Mouse (Mus musculus): ENCODE measurements around the gene Stpg1. TPM values are rescaled to one million over a fixed set of nuclear protein-coding genes. Genes with fewer than 3 reads are reported as not detected.

Gene Stpg1
- 0.47 and 1.4 TPM in 2 replicates for polyA plus RNA-seq (2021; fragmentation: Nextera tagmentation)
- long read RNA-seq, experiment 1, partial matches to known transcripts: 2 of 4 reads
- long read RNA-seq, experiment 1, other reads (novel, unspliced or antisense): 2 of 4 reads
- long read RNA-seq, experiment 2: 0 reads

DNA sequence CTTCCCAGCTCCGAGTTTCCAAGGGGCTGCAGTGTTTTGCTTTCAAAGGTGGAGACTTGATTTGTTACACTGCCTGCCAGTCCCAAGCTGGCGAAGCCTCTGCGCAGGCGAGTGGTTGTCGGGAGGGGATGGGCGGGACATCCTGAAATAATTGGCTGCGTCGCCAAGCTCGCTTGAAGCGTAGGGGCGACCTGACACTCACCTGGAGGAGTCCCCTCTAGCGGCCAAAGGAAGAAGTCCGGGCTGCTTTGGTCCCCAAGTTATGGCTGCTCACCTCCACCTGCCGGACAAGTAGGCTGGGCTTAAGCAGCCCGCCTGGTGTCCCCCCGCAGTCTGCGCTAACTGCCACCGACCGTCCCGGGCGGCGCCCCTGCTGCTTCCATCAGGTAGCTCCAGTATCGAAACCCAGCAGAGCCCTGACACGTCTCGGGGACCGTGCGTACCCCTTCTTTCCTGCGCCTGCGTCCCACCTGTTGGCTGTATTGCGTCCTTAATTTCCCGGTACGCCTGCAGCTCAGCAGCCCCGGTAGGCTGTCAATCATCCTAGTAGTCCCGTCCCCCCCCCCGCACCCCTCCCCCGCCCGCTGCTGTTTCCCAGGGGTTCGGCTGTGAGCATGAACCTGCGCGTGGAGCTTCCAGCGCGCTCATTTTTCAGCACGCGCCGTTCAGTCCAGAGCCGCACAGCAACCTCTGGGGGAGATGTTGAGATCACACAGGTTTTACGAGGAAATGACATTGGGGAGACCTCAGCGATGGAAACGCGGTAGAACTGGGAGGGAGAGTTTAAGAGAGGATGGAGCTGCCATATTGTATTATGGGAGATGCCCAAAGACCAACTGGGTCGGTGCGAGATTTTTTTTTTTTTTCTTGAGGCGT is at the start of gene Stpg1, which contains the start of gene Nipal3:
TSS of gene Stpg1 (plus strand) at position 270 of the 876 bp plus-strand sequence.
TSS of gene Nipal3 (minus strand) at position 518 of the 876 bp plus-strand sequence.

GRCm38 (mm10) chr4:135573251-135573808 is 78.7 kb downstream of the Stpg1 start, which contains the start of gene Grhl3:
TSS of gene Grhl3 (minus strand) at chr4:135573630.

Other genes with a start within 250 kb of the Stpg1 start
- 22.8 and 31.7 TPM in 2 replicates for gene Clic4, start 222.0 kb upstream of the Stpg1 start, polyA plus RNA-seq (2021; fragmentation: Nextera tagmentation)
- gene Srrm1, start 141.5 kb upstream of the Stpg1 start, polyA plus RNA-seq (2021; fragmentation: Nextera tagmentation): 57.1 and 70.6 TPM in 2 replicates
- 0.85 and 0.86 TPM in 2 replicates for gene Ncmap, start 96.6 kb upstream of the Stpg1 start, polyA plus RNA-seq (2021; fragmentation: Nextera tagmentation)
- 12.9 and 16.2 TPM in 2 replicates for gene Rcan3, start 60.9 kb upstream of the Stpg1 start, polyA plus RNA-seq (2021; fragmentation: Nextera tagmentation)
- 15.4 and 15.9 TPM in 2 replicates for gene Nipal3, start 248 bp downstream of the Stpg1 start, polyA plus RNA-seq (2021; fragmentation: Nextera tagmentation)
- 0.35 and 0.48 TPM in 2 replicates for gene Grhl3, start 78.8 kb downstream of the Stpg1 start, polyA plus RNA-seq (2021; fragmentation: Nextera tagmentation)
- gene Ifnlr1, start 191.5 kb downstream of the Stpg1 start, polyA plus RNA-seq (2021; fragmentation: Nextera tagmentation): 0.03 TPM in 1 of 2 replicates, not detected in the other
- not detected in 2 replicates for gene Il22ra1, start 233.4 kb downstream of the Stpg1 start, polyA plus RNA-seq (2021; fragmentation: Nextera tagmentation)

All from left cerebral cortex, adult 6 months (tissue).